Mouse (Mus musculus) urinary bladder, postnatal 25 days (tissue): ENCODE measurements around the gene Maml3.
A peak's percentile ranks its signal among the peaks of the same experiment; 100 is the strongest.

ENCODE experiments used
- DNase-seq: peaks from one replicate; pipeline ENCODE4 v3.0.0; 2022; ENCODE audit warnings: low spot score

Maml3 gene

GRCm38 (mm10) chr3:51952728-51953623 is 151.9 kb downstream of the Maml3 start:
- no peak for DNase-seq

- DNase-seq, result no peak
These were observed 152.6 kb downstream of the Maml3 start for GRCm38 (mm10) chr3:51952267-51952666.

- no peak for DNase-seq
These were observed 155.2 kb downstream of the Maml3 start for GRCm38 (mm10) chr3:51949651-51950050.

GRCm38 (mm10) chr3:51947168-51947567 is 157.7 kb downstream of the Maml3 start:
- no peak for DNase-seq

GRCm38 (mm10) chr3:51943642-51944041 is 161.2 kb downstream of the Maml3 start:
- no peak for DNase-seq

GRCm38 (mm10) chr3:51941781-51942180 is 163.1 kb downstream of the Maml3 start:
- DNase-seq, result no peak

- no peak for DNase-seq
These were observed 165.0 kb downstream of the Maml3 start for GRCm38 (mm10) chr3:51939864-51940263.

- no peak for DNase-seq
These were observed 165.8 kb downstream of the Maml3 start for GRCm38 (mm10) chr3:51939054-51939453.

- no peak for DNase-seq
These were observed 167.7 kb downstream of the Maml3 start for GRCm38 (mm10) chr3:51937176-51937575.

GRCm38 (mm10) chr3:51934531-51935485 is 170.1 kb downstream of the Maml3 start:
- DNase-seq, result no peak

GRCm38 (mm10) chr3:51928188-51928587 is 176.7 kb downstream of the Maml3 start:
- no peak for DNase-seq

- no peak for DNase-seq
These were observed 177.3 kb downstream of the Maml3 start for GRCm38 (mm10) chr3:51927591-51927990.

GRCm38 (mm10) chr3:51927043-51927442 is 177.8 kb downstream of the Maml3 start:
- DNase-seq, result no peak

- DNase-seq, result no peak
These were observed 179.1 kb downstream of the Maml3 start for GRCm38 (mm10) chr3:51925758-51926157.

GRCm38 (mm10) chr3:51924636-51925035 is 180.2 kb downstream of the Maml3 start:
- no peak for DNase-seq

GRCm38 (mm10) chr3:51923800-51924199 is 181.1 kb downstream of the Maml3 start:
- no peak for DNase-seq

- no peak for DNase-seq
These were observed 188.0 kb downstream of the Maml3 start for GRCm38 (mm10) chr3:51916902-51917301.

GRCm38 (mm10) chr3:51916060-51916870 is 188.6 kb downstream of the Maml3 start:
- DNase-seq, result peak; percentile 17

- no peak for DNase-seq
These were observed 189.5 kb downstream of the Maml3 start for GRCm38 (mm10) chr3:51915415-51915814.

- DNase-seq, result no peak
These were observed 190.0 kb downstream of the Maml3 start for GRCm38 (mm10) chr3:51914900-51915299.

GRCm38 (mm10) chr3:51913498-51913897 is 191.4 kb downstream of the Maml3 start:
- no peak for DNase-seq

- DNase-seq, result no peak
These were observed 192.7 kb downstream of the Maml3 start for GRCm38 (mm10) chr3:51912214-51912613.
